Mouse (Mus musculus): Measurements from ENCODE around the gene 1700012B07Rik. TPM values are rescaled to one million over a fixed set of nuclear protein-coding genes. Genes with fewer than 3 reads are reported as not detected.

The 1700012B07Rik gene
- polyA plus RNA-seq, 1 experiment from 2014 or later = not detected

DNA sequence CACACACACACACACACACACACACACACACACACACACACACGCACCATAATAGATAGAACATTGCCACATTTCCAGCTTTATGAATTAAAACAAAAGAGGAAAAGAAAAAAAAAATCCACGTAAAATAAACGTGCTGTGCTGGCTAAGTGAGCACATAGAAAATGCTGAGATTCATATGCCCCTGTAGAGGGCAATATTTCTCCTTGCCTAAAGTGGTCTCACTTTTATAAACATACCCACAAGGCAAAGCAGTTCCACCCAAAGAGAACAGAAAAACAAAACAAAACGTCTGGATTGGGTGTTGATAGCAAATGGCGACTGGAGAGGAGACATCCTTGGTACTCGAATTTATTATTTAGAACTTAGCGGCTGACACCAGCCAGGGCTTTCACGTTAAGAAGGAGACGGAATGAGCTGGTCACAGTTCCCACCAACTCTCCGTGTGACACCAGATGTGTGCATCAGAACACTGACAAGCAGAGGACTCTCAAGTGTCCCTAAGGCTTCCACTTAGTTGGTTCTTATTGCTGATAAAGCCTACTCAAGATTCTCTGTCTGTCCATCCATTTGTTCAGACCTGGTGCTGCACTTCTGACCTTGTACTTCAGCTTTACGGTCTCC lies 38.8 kb upstream of the 1700012B07Rik start:
- Histone ChIP-seq H3K27me3 (no peaks in the 10 kb centered on the region), H3K9me3 (replicated peaks) (no peaks in the 10 kb centered on the region), H3K4me2 (replicated peaks) (no peak overlapping the region), H3K4me1 (no peaks in the 10 kb centered on the region), H3K4me3 (replicated peaks) (no peak overlapping the region), H3K27ac (replicated peaks) (no peak overlapping the region), H3K36me3 (no peaks in the 10 kb centered on the region), H3K9ac (no peak overlapping the region)
- WGBS = 75% methylated on average over 11 of the region's 11 CpGs
- no peak for ATAC-seq (ENCODE audit: insufficient number of reproducible peaks, low FRiP score, low TSS enrichment, low read depth)

GRCm38 (mm10) chr11:109865526-109865925 lies 37.7 kb upstream of the 1700012B07Rik start:
- H3K36me3 ChIP-seq = no peaks in the 10 kb centered on the region
- H3K4me1 ChIP-seq = 0 out of 2 replicates have a peak, but pooled peaks cover under 1% of the 10 kb centered on the region
- WGBS = 58% methylated on average over 8 of the region's 8 CpGs
- H3K4me3 ChIP-seq (replicated peaks) = no peak overlapping the region
- no peak overlapping the region for H3K4me2 ChIP-seq (replicated peaks)
- no peaks in the 10 kb centered on the region for H3K9me3 ChIP-seq (replicated peaks)
- no peak overlapping the region for H3K9ac ChIP-seq
- no peak for ATAC-seq (ENCODE audit: insufficient number of reproducible peaks, low FRiP score, low TSS enrichment, low read depth)
- H3K27ac ChIP-seq (replicated peaks) = no peak overlapping the region
- H3K27me3 ChIP-seq = no peaks in the 10 kb centered on the region

DNA sequence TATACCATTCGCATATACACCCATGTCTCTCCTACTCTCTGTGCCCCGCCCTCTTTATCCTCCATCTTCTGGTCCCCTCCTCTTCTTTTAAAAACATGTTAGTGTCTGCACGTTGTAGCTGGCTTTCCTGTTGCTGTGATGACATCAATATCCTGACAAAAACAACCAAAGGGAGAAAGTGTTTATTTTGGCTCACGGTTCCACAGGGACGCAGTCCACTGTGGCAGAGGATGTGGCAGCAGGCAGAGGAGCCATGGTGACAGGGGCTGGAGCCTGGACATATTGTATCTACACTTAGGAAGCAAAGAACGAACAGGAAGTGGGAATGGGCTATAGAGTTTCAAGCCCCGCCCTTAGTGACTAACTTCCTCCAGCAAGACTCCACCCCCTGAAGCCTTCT lies 36.1 kb upstream of the 1700012B07Rik start:
- no peaks in the 10 kb centered on the region for H3K27me3 ChIP-seq
- H3K4me1 ChIP-seq = peaks cover 7% of the 10 kb centered on the region
- H3K4me3 ChIP-seq (replicated peaks) = no peak overlapping the region
- 84% methylated on average over 7 of the region's 7 CpGs for WGBS
- no peaks in the 10 kb centered on the region for H3K9me3 ChIP-seq (replicated peaks)
- H3K4me2 ChIP-seq (replicated peaks) = no peak overlapping the region
- H3K36me3 ChIP-seq = no peaks in the 10 kb centered on the region
- no peak for ATAC-seq (ENCODE audit: insufficient number of reproducible peaks, low FRiP score, low TSS enrichment, low read depth)
- H3K9ac ChIP-seq = no peak overlapping the region
- H3K27ac ChIP-seq (replicated peaks) = no peak overlapping the region

DNA sequence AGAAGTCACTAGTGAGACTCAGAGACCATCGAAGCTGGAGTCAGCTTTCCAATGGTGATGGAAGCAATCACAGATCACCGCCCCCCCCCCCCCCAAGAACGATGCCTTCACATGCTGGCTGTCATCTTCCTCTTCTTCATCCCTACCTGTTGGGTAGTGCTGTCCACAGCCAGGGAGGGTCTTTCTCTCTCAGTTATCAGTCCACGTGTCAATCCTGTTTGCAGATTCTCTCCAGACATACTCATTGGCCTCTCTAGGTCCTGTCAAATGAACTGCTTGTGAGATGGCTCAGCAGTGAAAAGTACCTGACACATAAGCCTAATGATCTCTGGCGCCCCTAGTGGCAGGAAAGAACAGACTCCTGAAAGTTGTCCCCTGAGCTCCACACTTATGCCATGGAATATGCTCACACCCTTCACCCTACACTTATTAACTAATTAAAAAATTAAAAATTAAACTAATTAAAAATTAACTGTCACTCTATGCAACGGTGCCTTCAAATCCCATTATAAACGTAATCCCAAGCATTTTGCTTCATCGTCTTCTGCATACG lies 35.4 kb upstream of the 1700012B07Rik start:
- Histone ChIP-seq H3K9ac (no peak overlapping the region), H3K27ac (replicated peaks) (no peak overlapping the region), H3K4me1 (peaks cover 7% of the 10 kb centered on the region), H3K9me3 (replicated peaks) (no peaks in the 10 kb centered on the region), H3K27me3 (no peaks in the 10 kb centered on the region), H3K4me3 (replicated peaks) (no peak overlapping the region), H3K36me3 (no peaks in the 10 kb centered on the region), H3K4me2 (replicated peaks) (no peak overlapping the region)
- no peak for ATAC-seq (ENCODE audit: insufficient number of reproducible peaks, low FRiP score, low TSS enrichment, low read depth)
- WGBS = 64% methylated on average over 9 of the region's 9 CpGs

GRCm38 (mm10) chr11:109860508-109860907 lies 32.7 kb upstream of the 1700012B07Rik start:
- ATAC-seq (ENCODE audit: insufficient number of reproducible peaks, low FRiP score, low TSS enrichment, low read depth) = peak; percentile 84; the same call in 1 of the 2 replicates

DNA sequence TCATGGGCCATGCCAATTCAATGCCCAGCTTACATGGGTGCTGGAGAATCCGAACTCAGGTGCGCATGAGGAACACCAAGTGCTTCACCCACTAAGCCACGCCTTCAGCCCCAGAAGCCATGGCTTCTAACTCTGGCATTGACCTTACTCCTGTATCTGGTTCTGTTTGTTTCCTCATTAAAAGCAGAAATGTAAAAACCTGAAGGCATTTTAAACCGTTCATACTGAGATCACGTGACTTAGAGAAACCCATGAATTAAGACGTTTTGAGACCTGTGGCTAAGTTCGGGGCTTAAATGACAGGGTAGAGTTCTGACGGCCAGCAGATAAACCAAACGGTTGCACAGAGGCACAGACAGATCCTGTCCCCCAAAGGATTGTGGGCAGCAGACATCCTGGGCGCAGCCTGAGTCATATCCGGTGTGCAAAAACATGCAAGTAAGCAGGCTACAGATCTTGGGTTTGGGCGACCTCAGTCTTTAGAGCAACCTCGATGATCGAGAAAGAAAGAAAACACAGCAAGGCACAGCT lies 32.2 kb upstream of the 1700012B07Rik start:
- 41% methylated on average over 14 of the region's 14 CpGs for WGBS
- Histone ChIP-seq H3K4me1 (peaks cover 7% of the 10 kb centered on the region), H3K4me3 (replicated peaks) (peak overlapping the region; percentile 32), H3K9ac (no peak overlapping the region), H3K27me3 (no peaks in the 10 kb centered on the region), H3K27ac (replicated peaks) (peak overlapping the region; percentile 75), H3K9me3 (replicated peaks) (no peaks in the 10 kb centered on the region), H3K4me2 (replicated peaks) (peak overlapping the region; percentile 49), H3K36me3 (no peaks in the 10 kb centered on the region)
- peak; percentile 66 for ATAC-seq (ENCODE audit: insufficient number of reproducible peaks, low FRiP score, low TSS enrichment, low read depth)

More at GRCm38 (mm10) chr11:109860508-109860907, 32.7 kb upstream of the 1700012B07Rik start:
- Histone ChIP-seq H3K27me3 (no peaks in the 10 kb centered on the region), H3K27ac (replicated peaks) (peak overlapping the region; percentile 75), H3K36me3 (no peaks in the 10 kb centered on the region), H3K9ac (no peak overlapping the region; the same call in 1 of the 2 replicates), H3K4me3 (replicated peaks) (peak overlapping the region; percentile 32), H3K9me3 (replicated peaks) (no peaks in the 10 kb centered on the region), H3K4me1 (peaks cover 7% of the 10 kb centered on the region), H3K4me2 (replicated peaks) (peak overlapping the region; percentile 49)
- WGBS = 3% methylated on average over 10 of the region's 10 CpGs

DNA sequence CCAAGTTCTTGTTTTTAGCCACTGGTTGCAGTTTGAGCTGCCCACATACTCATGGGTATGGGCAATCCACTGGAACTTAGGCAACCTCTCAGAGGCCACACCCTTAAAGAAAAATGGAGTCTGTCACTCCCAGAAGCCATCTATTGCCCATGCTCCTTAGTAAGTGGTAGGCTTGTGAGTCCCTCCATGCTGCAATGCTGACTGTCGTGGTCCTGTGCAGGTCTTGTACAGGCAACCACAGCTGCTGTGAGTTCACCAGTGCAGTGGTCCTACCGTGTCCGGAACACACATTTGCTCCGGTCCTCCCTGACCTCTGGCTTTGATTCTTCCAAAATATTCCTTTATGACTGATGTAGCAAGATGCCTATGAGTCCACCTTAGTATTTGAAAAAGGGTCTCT lies 31.6 kb upstream of the 1700012B07Rik start:
- H3K4me2 ChIP-seq (replicated peaks) = no peak overlapping the region
- H3K36me3 ChIP-seq = no peaks in the 10 kb centered on the region
- H3K9me3 ChIP-seq (replicated peaks) = no peaks in the 10 kb centered on the region
- no peak overlapping the region for H3K9ac ChIP-seq
- no peak overlapping the region for H3K4me3 ChIP-seq (replicated peaks)
- no peaks in the 10 kb centered on the region for H3K27me3 ChIP-seq
- ATAC-seq (ENCODE audit: insufficient number of reproducible peaks, low FRiP score, low TSS enrichment, low read depth) = no peak
- H3K4me1 ChIP-seq = peaks cover 7% of the 10 kb centered on the region
- no peak overlapping the region for H3K27ac ChIP-seq (replicated peaks)
- 86% methylated on average over 4 of the region's 4 CpGs for WGBS

- 88% methylated on average over 10 of the region's 10 CpGs for WGBS
- Histone ChIP-seq H3K9ac (no peak overlapping the region), H3K4me1 (peaks cover 10% of the 10 kb centered on the region), H3K4me2 (replicated peaks) (no peak overlapping the region), H3K4me3 (replicated peaks) (no peak overlapping the region), H3K36me3 (no peaks in the 10 kb centered on the region), H3K9me3 (replicated peaks) (no peaks in the 10 kb centered on the region), H3K27me3 (no peaks in the 10 kb centered on the region), H3K27ac (replicated peaks) (no peak overlapping the region)
- ATAC-seq (ENCODE audit: insufficient number of reproducible peaks, low FRiP score, low TSS enrichment, low read depth) = no peak
Observed at GRCm38 (mm10) chr11:109857086-109857485, 29.2 kb upstream of the 1700012B07Rik start.

- Histone ChIP-seq H3K27ac (replicated peaks) (no peak overlapping the region), H3K9ac (no peak overlapping the region), H3K9me3 (replicated peaks) (no peaks in the 10 kb centered on the region), H3K4me2 (replicated peaks) (no peak overlapping the region), H3K36me3 (no peaks in the 10 kb centered on the region), H3K4me3 (replicated peaks) (no peak overlapping the region), H3K4me1 (peaks cover 3% of the 10 kb centered on the region; the same call in 1 of the 2 replicates), H3K27me3 (no peaks in the 10 kb centered on the region)
- 85% methylated on average over 8 of the region's 8 CpGs for WGBS
- no peak for ATAC-seq (ENCODE audit: insufficient number of reproducible peaks, low FRiP score, low TSS enrichment, low read depth)
Observed at GRCm38 (mm10) chr11:109854056-109854455, 26.2 kb upstream of the 1700012B07Rik start.

- Histone ChIP-seq H3K9ac (no peak overlapping the region), H3K4me3 (replicated peaks) (no peak overlapping the region), H3K4me1 (peaks cover 3% of the 10 kb centered on the region; the same call in 1 of the 2 replicates), H3K36me3 (no peaks in the 10 kb centered on the region), H3K27ac (replicated peaks) (no peak overlapping the region), H3K9me3 (replicated peaks) (no peaks in the 10 kb centered on the region), H3K4me2 (replicated peaks) (no peak overlapping the region), H3K27me3 (no peaks in the 10 kb centered on the region)
- no peak for ATAC-seq (ENCODE audit: insufficient number of reproducible peaks, low FRiP score, low TSS enrichment, low read depth)
- WGBS = 56% methylated on average over 17 of the region's 17 CpGs
Observed at GRCm38 (mm10) chr11:109853228-109853966, 25.6 kb upstream of the 1700012B07Rik start.

DNA sequence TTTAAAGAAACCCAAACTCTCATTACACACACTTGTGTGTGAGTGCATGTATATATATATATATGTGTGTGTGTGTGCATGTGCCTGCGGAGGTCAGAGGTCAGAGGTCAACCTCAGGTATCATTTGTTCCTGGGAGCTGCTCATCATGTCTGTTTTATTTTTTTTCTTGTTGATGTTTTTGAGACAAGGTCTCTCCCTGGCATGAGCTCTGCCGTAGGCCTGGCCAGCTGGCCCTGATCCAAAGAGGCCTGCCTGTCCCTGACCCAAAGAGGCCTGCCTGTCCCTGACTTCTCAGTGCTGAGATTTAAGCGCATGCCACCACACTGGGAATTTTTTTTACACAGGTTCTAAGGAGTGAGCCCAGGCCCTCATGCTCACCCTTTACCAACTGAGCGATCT lies 24.1 kb upstream of the 1700012B07Rik start:
- Histone ChIP-seq H3K9ac (no peak overlapping the region), H3K4me3 (replicated peaks) (no peak overlapping the region), H3K4me1 (peaks cover 3% of the 10 kb centered on the region; the same call in 1 of the 2 replicates), H3K27ac (replicated peaks) (no peak overlapping the region), H3K4me2 (replicated peaks) (no peak overlapping the region), H3K9me3 (replicated peaks) (no peaks in the 10 kb centered on the region), H3K36me3 (no peaks in the 10 kb centered on the region), H3K27me3 (no peaks in the 10 kb centered on the region)
- 80% methylated on average over 4 of the region's 4 CpGs for WGBS
- ATAC-seq (ENCODE audit: insufficient number of reproducible peaks, low FRiP score, low TSS enrichment, low read depth) = no peak
